Mouse (Mus musculus) forebrain, embryonic 13.5 days (tissue): ENCODE data around the gene Tmem131. TPM values are rescaled to one million over a fixed set of nuclear protein-coding genes. Genes with fewer than 3 reads are reported as not detected.

Experiments
- ATAC-seq: fragments of 200-750 bp; cut with Nextera tagmentation; 2 replicates; pipeline ENCODE4 v1.8.0; 2017
- H3K27ac ChIP-seq: fragments of 300-500 bp; sonication (generic); 2 replicates; pipeline ENCODE4 v1.5.1; 2015; ENCODE audit warnings: inconsistent platforms, mild to moderate bottlenecking, moderate library complexity
- H3K27me3 ChIP-seq: fragments of 300-500 bp; sonication (generic); 2 replicates; pipeline ENCODE4 v1.6.1; 2015; ENCODE audit warnings: mild to moderate bottlenecking, inconsistent platforms
- H3K36me3 ChIP-seq: fragments of 300-500 bp; sonication (generic); 2 replicates; pipeline ENCODE4 v1.6.1; 2015; ENCODE audit warnings: mild to moderate bottlenecking, inconsistent platforms; ENCODE audit not compliant: poor library complexity, severe bottlenecking
- H3K4me1 ChIP-seq: fragments of 300-500 bp; sonication (generic); 2 replicates; pipeline ENCODE4 v1.6.1; 2015; ENCODE audit warnings: inconsistent platforms
- H3K4me2 ChIP-seq: fragments of 300-500 bp; sonication (generic); 2 replicates; pipeline ENCODE4 v1.6.1; 2015; ENCODE audit warnings: inconsistent platforms, mild to moderate bottlenecking, moderate library complexity
- H3K4me3 ChIP-seq: fragments of 300-500 bp; sonication (generic); 2 replicates; pipeline ENCODE4 v1.5.1; 2015; ENCODE audit warnings: mild to moderate bottlenecking, inconsistent platforms
- H3K9ac ChIP-seq: fragments of 300-500 bp; sonication (generic); 2 replicates; pipeline ENCODE4 v1.6.1; 2015; ENCODE audit warnings: mild to moderate bottlenecking, inconsistent platforms
- H3K9me3 ChIP-seq: fragments of 300-500 bp; sonication (generic); replicated peaks from 2 replicates; pipeline ENCODE4 v1.6.1; 2016; ENCODE audit warnings: inconsistent platforms
- WGBS: fragments of 180-500 bp; shearing (Covaris S2); methylation state at CpG from one replicate; pipeline ENCODE4 v1.1.7; 2015; 5-methylcytosine and 5-hydroxymethylcytosine counted together
- polyA plus RNA-seq: library from polyadenylated mRNA; unstranded; fragments of >200 nt; fragmentation: Nextera tagmentation; extraction: Ambion mirVana; gene quantifications from 2 replicates; pipeline ENCODE4 v1.2.1, GENCODE M21; 2015

Tmem131 gene
- polyA plus RNA-seq, 1 experiment from 2014 or later: 12.0 TPM

DNA sequence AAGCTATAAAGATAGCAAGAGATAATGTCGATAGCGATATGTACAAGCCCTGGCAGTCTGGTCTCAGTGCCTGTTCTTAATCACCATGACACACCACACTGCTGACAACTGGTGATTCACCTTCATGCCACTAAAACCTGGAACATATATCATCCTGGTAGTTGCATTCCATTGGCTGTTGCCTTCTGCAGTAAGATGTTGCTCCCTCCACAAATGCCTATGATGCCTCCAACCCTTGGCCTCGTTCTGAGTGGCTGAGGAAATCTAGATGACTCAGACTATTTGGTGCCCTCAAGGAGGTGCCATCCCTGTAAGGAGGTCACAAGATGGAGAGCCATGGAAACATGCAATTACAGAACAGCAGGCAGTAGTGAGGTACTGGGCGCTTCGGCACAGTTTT is 22.4 kb upstream of the Tmem131 start:
- no peaks in the 10 kb centered on the region for H3K9me3 ChIP-seq
- WGBS: 93% methylated on average over 5 of the region's 5 CpGs
- ATAC-seq: no peak

DNA sequence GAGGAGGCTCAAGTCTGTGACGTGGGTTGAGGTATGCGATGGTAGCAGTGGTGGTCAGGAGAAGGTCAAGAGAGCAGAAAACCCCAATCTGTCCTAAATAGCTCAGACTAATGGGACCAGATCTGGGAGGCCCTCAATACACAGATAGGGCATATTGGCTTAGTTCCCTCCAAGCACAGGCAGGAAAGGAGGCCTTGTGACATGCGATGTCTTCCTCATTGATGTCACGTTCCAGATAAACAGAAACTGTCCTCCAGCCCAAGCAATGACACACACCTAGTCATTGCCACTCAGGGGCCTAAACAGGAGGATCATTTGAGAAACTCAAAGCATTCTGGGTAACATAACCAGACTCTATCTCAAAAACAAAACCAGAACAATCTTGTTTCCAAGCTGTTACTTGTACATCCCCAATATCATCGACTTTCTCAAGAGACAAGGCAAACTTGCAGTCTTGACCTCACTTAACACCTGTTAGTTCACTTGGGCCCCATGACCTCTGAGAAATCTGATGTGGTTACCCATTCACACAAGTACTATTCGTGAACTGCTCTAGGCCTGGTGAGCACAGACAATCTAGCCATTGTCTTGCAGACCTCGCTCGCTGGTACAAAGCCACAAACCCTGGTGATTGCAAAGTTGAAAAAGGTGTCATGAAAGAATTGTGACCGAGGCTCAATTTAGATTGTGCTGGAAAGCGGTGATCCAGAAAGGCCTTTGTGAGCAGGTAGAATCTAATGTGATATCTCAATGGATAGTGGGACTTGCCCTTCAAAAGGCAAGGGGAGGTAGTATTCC is 19.1 kb upstream of the Tmem131 start:
- H3K27ac ChIP-seq: no peak overlapping the region
- H3K4me3 ChIP-seq: no peak overlapping the region
- no peaks in the 10 kb centered on the region for H3K9me3 ChIP-seq
- no peaks in the 10 kb centered on the region for H3K27me3 ChIP-seq
- WGBS: 62% methylated on average over 10 of the region's 10 CpGs
- H3K36me3 ChIP-seq: no peaks in the 10 kb centered on the region
- ATAC-seq: no peak
- H3K4me2 ChIP-seq: no peak overlapping the region
- no peaks in the 10 kb centered on the region for H3K4me1 ChIP-seq
- no peak overlapping the region for H3K9ac ChIP-seq

More for the DNA sequence above, 22.4 kb upstream of the Tmem131 start:
- Histone ChIP-seq H3K4me1 (no peaks in the 10 kb centered on the region), H3K4me2 (no peak overlapping the region), H3K4me3 (no peak overlapping the region), H3K9ac (no peak overlapping the region), H3K27ac (no peak overlapping the region), H3K27me3 (no peaks in the 10 kb centered on the region), H3K36me3 (no peaks in the 10 kb centered on the region)

DNA sequence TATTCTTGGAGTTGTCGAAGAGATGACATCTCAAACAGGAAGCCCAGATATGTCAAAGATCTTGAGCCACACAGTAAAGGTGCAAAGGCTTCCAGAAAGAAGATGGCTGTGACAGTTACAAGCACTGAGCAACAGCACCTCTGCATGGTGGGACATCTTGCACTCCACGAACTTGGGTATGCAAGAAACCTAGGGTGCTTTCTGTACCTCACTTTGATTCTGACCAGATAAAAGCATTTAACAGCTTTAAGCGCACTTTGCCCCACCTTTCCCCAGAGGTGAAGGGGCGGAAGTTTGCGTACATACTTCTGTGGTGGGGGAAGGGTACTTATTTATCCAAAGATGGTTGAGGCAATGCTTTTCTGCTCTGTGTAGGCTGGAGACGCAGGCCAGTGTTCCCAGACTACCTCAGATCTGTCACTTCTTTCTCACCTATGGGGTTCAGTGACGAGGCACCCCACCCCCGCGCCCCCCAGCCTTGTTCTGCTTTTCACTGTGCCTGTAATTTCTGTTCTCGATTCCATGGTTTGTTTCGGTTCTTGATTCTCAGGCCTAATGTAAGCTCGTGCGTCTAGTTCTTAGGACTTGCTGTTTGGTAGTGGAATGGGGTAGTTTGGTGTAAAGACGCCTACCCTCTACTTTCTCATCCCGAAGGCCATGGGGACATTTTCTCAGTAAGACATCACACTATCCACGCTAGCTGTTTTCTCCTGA is 17.2 kb upstream of the Tmem131 start:
- Histone ChIP-seq H3K27ac (no peak overlapping the region), H3K4me1 (no peaks in the 10 kb centered on the region), H3K4me3 (no peak overlapping the region), H3K9me3 (no peaks in the 10 kb centered on the region), H3K4me2 (no peak overlapping the region), H3K27me3 (no peaks in the 10 kb centered on the region), H3K9ac (no peak overlapping the region), H3K36me3 (no peaks in the 10 kb centered on the region)
- no peak for ATAC-seq
- WGBS: 91% methylated on average over 16 of the region's 16 CpGs

DNA sequence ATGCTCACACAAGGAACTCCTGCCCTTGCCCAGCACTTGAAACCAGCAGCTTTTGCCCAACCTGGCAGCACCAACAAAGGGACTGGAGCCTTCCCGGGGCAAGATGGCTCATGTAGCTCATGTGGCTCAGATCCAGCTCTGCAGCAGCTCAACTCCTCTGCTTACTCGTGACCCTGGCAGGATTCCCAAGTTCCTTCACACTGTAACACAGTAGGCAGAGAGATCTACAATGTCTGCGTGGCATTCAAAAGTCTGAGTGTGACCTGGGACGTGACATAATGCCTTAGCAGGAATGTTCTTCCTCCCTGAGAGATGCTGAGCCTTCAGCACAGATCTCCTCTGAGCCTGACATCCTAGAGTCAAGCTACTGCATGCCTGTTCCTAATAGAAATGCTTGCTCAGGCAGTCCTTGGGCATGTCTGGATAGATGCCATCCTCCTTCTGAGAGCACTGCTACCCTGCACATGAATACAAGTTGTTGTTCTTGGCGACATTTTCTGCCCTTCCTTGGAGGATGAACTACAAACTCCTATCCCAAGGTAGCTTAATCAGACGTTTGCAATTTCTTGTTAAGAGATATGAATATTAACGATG is 6.2 kb upstream of the Tmem131 start:
- Histone ChIP-seq H3K4me1 (peaks cover 7% of the 10 kb centered on the region; the same call in 1 of the 2 replicates), H3K9me3 (no peaks in the 10 kb centered on the region), H3K4me2 (no peak overlapping the region), H3K27me3 (no peaks in the 10 kb centered on the region), H3K9ac (no peak overlapping the region), H3K4me3 (no peak overlapping the region), H3K36me3 (no peaks in the 10 kb centered on the region), H3K27ac (no peak overlapping the region)
- no peak for ATAC-seq
- 62% methylated on average over 7 of the region's 7 CpGs for WGBS

DNA sequence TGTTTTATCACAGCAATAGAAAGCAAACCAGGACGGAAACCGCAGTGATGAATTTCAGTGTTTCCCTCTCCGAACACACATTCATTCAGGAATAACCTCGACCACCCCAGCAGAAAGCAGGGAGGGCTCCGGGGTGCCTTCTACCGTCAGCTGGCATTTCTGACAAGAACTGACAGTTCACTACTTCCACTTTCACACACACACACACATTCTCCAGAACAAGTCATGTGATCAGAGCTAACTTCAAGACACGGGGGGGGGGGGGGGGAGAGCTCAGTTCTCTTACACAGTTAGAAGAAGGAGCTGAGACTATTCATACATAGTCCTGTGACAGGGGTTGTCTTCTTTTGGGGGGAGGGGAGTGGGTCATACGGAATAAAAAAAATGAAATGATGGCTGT is 4.0 kb upstream of the Tmem131 start:
- ATAC-seq: no peak
- H3K9me3 ChIP-seq: no peaks in the 10 kb centered on the region
- H3K27me3 ChIP-seq: no peaks in the 10 kb centered on the region
- no peak overlapping the region for H3K9ac ChIP-seq
- no peak overlapping the region for H3K4me2 ChIP-seq
- WGBS: 83% methylated on average over 8 of the region's 8 CpGs
- peaks cover 7% of the 10 kb centered on the region; the same call in 1 of the 2 replicates for H3K4me1 ChIP-seq
- no peak overlapping the region for H3K27ac ChIP-seq
- H3K4me3 ChIP-seq: no peak overlapping the region
- no peaks in the 10 kb centered on the region for H3K36me3 ChIP-seq

DNA sequence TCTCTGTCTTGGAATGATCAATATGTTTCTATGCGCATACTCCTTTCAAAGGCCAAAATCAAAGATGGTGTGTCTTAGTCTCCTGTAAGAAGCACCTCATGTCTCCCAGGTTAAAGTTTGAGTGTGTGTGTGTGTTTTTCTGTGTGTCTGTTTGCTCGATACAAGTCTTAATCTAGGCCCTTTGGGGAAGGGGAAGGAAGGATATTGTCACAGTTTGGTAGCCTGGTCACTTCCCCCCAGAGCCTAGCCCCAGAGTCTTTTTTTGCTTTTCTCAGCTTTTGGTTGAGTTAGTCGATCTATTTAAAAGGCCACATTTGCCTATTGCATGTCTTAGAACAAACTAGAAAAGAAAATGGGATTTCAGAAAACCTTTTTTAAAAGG is 3.1 kb downstream of the Tmem131 start:
- H3K36me3 ChIP-seq: no peaks in the 10 kb centered on the region
- peak overlapping the region; percentile 92; the same call in 1 of the 2 replicates for H3K27ac ChIP-seq
- H3K4me2 ChIP-seq: peak overlapping the region; percentile 86
- H3K4me1 ChIP-seq: peaks cover 27% of the 10 kb centered on the region
- WGBS: 59% methylated on average over 3 of the region's 3 CpGs
- H3K27me3 ChIP-seq: no peaks in the 10 kb centered on the region
- ATAC-seq: no peak; the same call in 1 of the 2 replicates
- no peaks in the 10 kb centered on the region for H3K9me3 ChIP-seq
- H3K4me3 ChIP-seq: peak overlapping the region; percentile 94
- H3K9ac ChIP-seq: peak overlapping the region; percentile 99

DNA sequence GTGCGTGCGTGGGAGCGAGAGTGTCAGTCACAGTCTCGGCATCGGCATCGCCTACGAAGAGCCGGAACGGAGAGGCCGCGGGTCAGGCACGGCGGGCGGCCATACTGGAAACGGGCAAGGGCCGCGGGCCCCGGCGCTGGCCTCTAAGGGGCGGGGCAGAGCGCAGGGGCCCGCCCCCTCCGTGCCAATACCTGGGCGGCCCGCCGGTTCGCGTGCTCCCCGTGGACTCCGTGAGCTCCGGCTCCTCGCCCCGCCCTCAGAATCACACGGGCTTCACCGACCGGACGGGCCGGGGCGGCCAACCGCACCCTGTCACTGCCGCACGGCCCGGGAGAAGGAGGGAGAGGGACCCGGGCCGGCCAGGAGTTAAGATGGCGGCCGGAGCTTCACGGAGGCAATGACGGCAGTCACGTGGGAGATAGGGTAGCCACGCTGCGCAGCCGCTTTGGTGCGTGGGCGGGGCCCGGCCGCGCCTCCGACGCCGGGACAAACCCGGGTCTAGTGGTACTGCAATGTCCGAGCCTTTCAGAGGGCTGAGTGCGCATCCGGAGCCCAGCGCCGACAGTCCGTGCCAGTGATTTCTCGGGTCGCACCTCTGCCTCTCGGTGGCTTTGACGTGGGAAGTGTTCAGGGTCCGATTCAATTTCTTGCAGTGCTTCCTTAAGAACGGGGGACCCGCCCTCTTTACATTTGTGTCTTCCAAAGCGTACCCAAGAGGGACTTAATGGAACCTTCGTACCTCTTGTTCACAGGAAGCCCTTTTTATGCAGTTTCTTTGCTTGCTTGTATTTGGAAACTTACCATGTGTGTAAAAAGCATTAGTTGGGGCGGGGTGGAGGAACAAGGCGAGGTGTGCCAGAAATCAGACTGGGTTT is 3.7 kb downstream of the Tmem131 start:
- Histone ChIP-seq H3K27ac (peak overlapping the region; percentile 92), H3K4me2 (peak overlapping the region; percentile 86), H3K4me1 (peaks cover 33% of the 10 kb centered on the region), H3K4me3 (peak overlapping the region; percentile 94), H3K9ac (peak overlapping the region; percentile 99), H3K9me3 (no peaks in the 10 kb centered on the region), H3K27me3 (no peaks in the 10 kb centered on the region), H3K36me3 (no peaks in the 10 kb centered on the region)
- ATAC-seq: peak; percentile 98
- under 1% methylated on average over 79 of the region's 79 CpGs for WGBS

DNA sequence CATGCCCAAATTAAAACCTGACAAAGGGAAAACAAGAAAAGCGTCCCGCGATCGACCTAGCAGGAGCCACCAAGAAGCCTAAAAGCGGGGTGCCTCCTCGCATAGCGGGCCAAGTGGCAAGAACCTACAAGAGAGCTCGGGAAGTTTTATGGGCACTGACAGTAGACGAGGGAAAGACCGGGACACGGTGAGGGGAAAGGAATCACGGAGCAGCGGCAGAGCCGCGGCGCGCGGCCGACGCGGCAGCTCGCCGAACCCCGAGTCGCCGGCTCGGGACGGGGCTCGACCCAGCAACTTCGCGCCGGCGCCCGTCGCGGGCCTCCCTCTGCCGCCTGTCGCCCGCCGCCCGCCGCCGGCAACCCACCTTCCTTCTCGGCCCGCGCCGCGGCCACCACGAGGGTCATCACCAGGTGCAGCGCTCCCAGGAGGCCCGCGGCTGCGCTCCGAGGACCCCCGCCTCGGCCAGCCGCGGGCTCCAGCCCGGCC is 4.6 kb downstream of the Tmem131 start:
- ATAC-seq: no peak
- WGBS: under 1% methylated on average over 40 of the region's 59 CpGs

DNA sequence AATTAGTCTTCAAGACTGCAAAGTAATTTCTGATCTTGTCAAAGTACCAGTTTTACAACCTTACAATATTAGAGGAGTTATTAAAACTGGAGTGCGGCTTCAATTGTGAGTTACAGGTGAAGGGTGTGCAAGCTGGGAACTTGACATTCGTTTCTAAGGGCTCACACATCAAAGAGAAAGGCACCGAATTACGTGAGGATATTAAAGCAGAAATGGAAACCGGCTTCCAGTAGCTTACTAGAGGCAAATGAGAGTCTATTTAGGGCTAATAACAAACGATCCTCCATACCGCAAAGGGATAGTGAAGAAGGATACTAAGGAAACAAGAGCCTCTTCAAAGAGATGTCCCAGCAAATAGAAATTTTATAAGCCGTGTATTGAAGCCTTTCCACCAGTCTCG is 5.1 kb downstream of the Tmem131 start:
- Histone ChIP-seq H3K9ac (peak overlapping the region; percentile 99), H3K4me3 (peak overlapping the region; percentile 94), H3K4me1 (peaks cover 37% of the 10 kb centered on the region), H3K36me3 (no peaks in the 10 kb centered on the region), H3K27me3 (no peaks in the 10 kb centered on the region), H3K9me3 (no peaks in the 10 kb centered on the region), H3K4me2 (peak overlapping the region; percentile 86), H3K27ac (no peak overlapping the region; the same call in 1 of the 2 replicates)
- 3% methylated on average over 9 of the region's 9 CpGs for WGBS
- ATAC-seq: no peak

More for the DNA sequence above, 4.6 kb downstream of the Tmem131 start:
- Histone ChIP-seq H3K4me3 (peak overlapping the region; percentile 94), H3K4me2 (peak overlapping the region; percentile 86), H3K9me3 (no peaks in the 10 kb centered on the region), H3K27ac (peak overlapping the region; percentile 92), H3K36me3 (no peaks in the 10 kb centered on the region), H3K27me3 (no peaks in the 10 kb centered on the region), H3K4me1 (peaks cover 37% of the 10 kb centered on the region), H3K9ac (peak overlapping the region; percentile 99)

DNA sequence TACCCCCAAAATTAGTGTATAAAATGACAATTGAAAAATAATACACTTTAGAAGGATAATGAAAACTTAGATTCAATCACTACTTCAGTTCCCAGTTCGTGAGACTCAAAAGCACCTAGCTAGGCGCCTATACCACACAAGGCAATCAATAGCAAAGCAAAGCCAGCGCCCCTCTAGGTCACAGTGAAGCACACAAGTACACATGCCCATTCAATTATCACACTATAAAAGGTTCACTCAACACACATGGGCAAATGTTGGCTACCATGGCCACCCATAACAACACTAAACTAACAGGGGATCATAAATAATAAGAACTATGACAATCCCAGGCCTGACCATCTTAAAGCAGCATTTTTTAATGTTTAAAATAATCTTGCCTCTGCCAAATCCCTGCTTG is 5.8 kb downstream of the Tmem131 start:
- peaks cover 37% of the 10 kb centered on the region for H3K4me1 ChIP-seq
- no peaks in the 10 kb centered on the region for H3K27me3 ChIP-seq
- no peaks in the 10 kb centered on the region for H3K36me3 ChIP-seq
- ATAC-seq: no peak
- H3K27ac ChIP-seq: no peak overlapping the region
- peak overlapping the region; percentile 86 for H3K4me2 ChIP-seq
- 21% methylated on average over 3 of the region's 3 CpGs for WGBS
- peak overlapping the region; percentile 99 for H3K9ac ChIP-seq
- H3K9me3 ChIP-seq: no peaks in the 10 kb centered on the region
- H3K4me3 ChIP-seq: peak overlapping the region; percentile 94

DNA sequence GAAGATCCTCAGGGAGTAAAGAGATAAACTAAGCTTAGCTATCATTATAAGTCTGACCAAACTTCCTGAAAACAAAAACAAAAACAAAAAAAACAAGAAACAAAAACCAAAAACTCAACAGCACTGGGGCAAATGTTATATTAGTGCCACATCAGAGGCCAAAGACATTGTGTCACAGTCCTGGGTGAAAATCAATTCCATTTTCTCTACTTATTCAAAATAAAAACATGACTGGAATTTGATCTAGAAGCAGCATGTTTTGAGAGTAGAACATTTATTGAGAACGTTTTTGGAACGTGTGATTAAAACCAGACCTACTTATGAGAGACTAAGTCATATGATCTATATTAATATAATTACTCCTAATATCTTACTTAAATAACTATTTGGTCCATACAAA is 6.5 kb downstream of the Tmem131 start:
- H3K27me3 ChIP-seq: no peaks in the 10 kb centered on the region
- WGBS: 86% methylated on average over 2 of the region's 2 CpGs
- no peaks in the 10 kb centered on the region for H3K9me3 ChIP-seq
- no peak overlapping the region for H3K9ac ChIP-seq
- H3K4me3 ChIP-seq: no peak overlapping the region
- H3K27ac ChIP-seq: no peak overlapping the region
- H3K4me2 ChIP-seq: peak overlapping the region; percentile 86
- no peaks in the 10 kb centered on the region for H3K36me3 ChIP-seq
- peaks cover 37% of the 10 kb centered on the region for H3K4me1 ChIP-seq
- no peak for ATAC-seq
